Mouse (Mus musculus) liver, embryonic 14.5 days (tissue): ENCODE results near the gene Snap25. TPM values are rescaled to one million over a fixed set of nuclear protein-coding genes. Genes with fewer than 3 reads are reported as not detected.

Experiments
- ATAC-seq: fragments of 200-750 bp; cut with Nextera tagmentation; 2 replicates; pipeline ENCODE4 v1.8.0; 2017; ENCODE audit warnings: moderate number of reproducible peaks, mild to moderate bottlenecking, moderate library complexity; ENCODE audit not compliant: insufficient read depth
- DNase-seq, 3 experiments: peaks; one replicate each; pipeline ENCODE4 v3.0.0-alpha.2; 2012 to 2013; ENCODE audit warnings: low read depth in 3 of 3, low spot score in 3 of 3
- H3K27ac ChIP-seq: fragments of 300-500 bp; sonication (generic); 2 replicates; pipeline ENCODE4 v1.5.1; 2014; ENCODE audit warnings: moderate library complexity, mild to moderate bottlenecking, control low read depth, inconsistent platforms
- H3K27me3 ChIP-seq: fragments of 300-500 bp; sonication (generic); 2 replicates; pipeline ENCODE4 v1.6.1; 2014; ENCODE audit warnings: mild to moderate bottlenecking, low read length, moderate library complexity; ENCODE audit not compliant: control insufficient read depth, insufficient read depth
- H3K36me3 ChIP-seq: fragments of 300-500 bp; sonication (generic); replicated peaks from 2 replicates; pipeline ENCODE4 v1.6.1; 2014; ENCODE audit warnings: low read depth; ENCODE audit not compliant: control insufficient read depth, insufficient read depth
- H3K4me1 ChIP-seq, 2 experiments: fragments of 200-500 bp in 1 of 2; fragments of 300-500 bp in 1 of 2; sonication (generic) in 1 of 2; replicated peaks; 2 replicates each; pipeline ENCODE4 v1.6.1; 2012 to 2014; ENCODE audit warnings: antibody characterized with exemption in 1 of 2, inconsistent platforms in 1 of 2, low read length in 1 of 2; ENCODE audit not compliant: control insufficient read depth in 2 of 2, insufficient read depth in 2 of 2
- H3K4me2 ChIP-seq: fragments of 300-500 bp; sonication (generic); 2 replicates; pipeline ENCODE4 v1.6.1; 2014; ENCODE audit warnings: low read depth, mild to moderate bottlenecking, control low read depth, moderate library complexity
- H3K4me3 ChIP-seq, 2 experiments: fragments of 200-500 bp in 1 of 2; fragments of 300-500 bp in 1 of 2; sonication (generic) in 1 of 2; 2 replicates each; pipeline ENCODE4 v1.5.1; 2012 to 2014; ENCODE audit warnings: low read depth in 2 of 2, low read length in 2 of 2, mild to moderate bottlenecking in 2 of 2, control low read depth in 1 of 2, inconsistent platforms in 1 of 2, moderate library complexity in 1 of 2; ENCODE audit not compliant: insufficient read depth in 1 of 2
- H3K9ac ChIP-seq: fragments of 300-500 bp; sonication (generic); replicated peaks from 2 replicates; pipeline ENCODE4 v1.6.1; 2014; ENCODE audit warnings: mild to moderate bottlenecking, control low read depth, moderate library complexity
- H3K9me3 ChIP-seq: fragments of 300-500 bp; sonication (generic); 2 replicates; pipeline ENCODE4 v1.6.1; 2016; ENCODE audit warnings: low read length, mixed read lengths; ENCODE audit not compliant: control insufficient read depth
- CTCF ChIP-seq: IDR thresholded peaks from 2 replicates; pipeline ENCODE4 v1.5.1; 2016; ENCODE audit warnings: antibody characterized with exemption, low read depth, control low read depth
- EP300 ChIP-seq: IDR thresholded peaks from 2 replicates; pipeline ENCODE4 v1.6.1; 2016; ENCODE audit warnings: antibody characterized with exemption, low read depth
- WGBS: fragments of 180-500 bp; shearing (Covaris S2); extraction: QIAGEN DNeasy Blood & Tissue Kit; methylation state at CpG from one replicate; pipeline ENCODE4 v1.1.7; 2014; ENCODE audit not compliant: insufficient replicate concordance; 5-methylcytosine and 5-hydroxymethylcytosine counted together
- polyA plus RNA-seq, 2 experiments: library from polyadenylated mRNA; depleted of rRNA in 1 of 2; stranded (reverse) in 1 of 2; unstranded in 1 of 2; fragments of >200 nt; fragmentation: Nextera tagmentation in 1 of 2; extraction: Ambion mirVana in 1 of 2; gene quantifications; 2 replicates each; pipeline versions ENCODE4 v1.2.1 to v1.2.3; 2012 to 2014

Snap25 gene
- polyA plus RNA-seq, 2 experiments: 0.06 TPM; not detected in 1

DNA sequence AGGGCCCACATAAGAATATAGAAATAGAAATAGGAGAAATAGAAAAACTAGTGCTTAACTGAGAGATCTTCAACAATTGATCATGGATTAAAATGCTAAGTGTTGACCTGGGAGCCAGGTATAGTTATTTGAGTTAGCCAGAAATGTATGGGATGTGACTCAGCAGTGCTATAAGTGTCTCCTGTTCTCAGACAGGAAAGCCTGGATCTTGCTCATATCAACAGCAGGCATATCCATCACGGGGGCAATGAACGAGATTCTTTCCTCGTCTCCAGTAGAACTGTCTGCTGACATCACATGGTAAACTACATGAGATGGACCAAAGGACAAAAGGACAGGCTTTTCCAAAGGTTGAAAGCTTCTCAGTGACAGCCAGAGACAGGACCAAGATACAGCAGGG, 88.8 kb downstream of the Snap25 start:
- Histone ChIP-seq H3K4me1 (no peaks in the 10 kb centered on the region), H3K27ac (no peak overlapping the region), H3K9me3 (no peaks in the 10 kb centered on the region), H3K27me3 (no peaks in the 10 kb centered on the region), H3K9ac (no peak overlapping the region), H3K4me2 (no peak overlapping the region), H3K4me3 (no peak overlapping the region), H3K36me3 (no peaks in the 10 kb centered on the region)
- DNase-seq: no peak
- ATAC-seq: no peak
- WGBS: 52% methylated on average over 3 of the region's 3 CpGs
- TF ChIP-seq CTCF: no peak
- no peak for TF ChIP-seq EP300

DNA sequence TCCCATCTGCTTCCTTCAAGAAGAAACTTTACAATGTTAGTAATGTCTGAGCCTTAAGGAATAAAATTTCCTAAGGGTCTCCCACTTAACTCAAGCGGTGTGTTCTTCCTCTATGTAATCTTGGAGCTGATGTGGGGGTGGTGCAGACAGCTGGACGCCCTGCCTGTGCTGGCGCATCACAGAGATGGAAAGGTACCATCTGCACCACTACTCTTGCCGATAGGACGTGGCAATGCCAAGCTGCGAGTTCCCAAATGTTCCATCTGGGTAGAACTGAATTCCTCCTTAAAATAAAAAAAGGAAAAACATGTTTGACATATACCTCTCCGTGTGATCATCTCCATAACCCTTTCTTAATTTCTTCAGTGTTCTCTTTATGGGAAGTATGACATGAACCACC, 89.9 kb downstream of the Snap25 start:
- TF ChIP-seq CTCF (no peak), EP300 (no peak)
- Histone ChIP-seq H3K9me3 (no peaks in the 10 kb centered on the region), H3K27ac (no peak overlapping the region), H3K4me1 (no peaks in the 10 kb centered on the region), H3K4me3 (no peak overlapping the region), H3K4me2 (no peak overlapping the region), H3K27me3 (no peaks in the 10 kb centered on the region), H3K9ac (no peak overlapping the region), H3K36me3 (no peaks in the 10 kb centered on the region)
- WGBS: 65% methylated on average over 7 of the region's 7 CpGs
- ATAC-seq (no peak), DNase-seq (no peak)

DNA sequence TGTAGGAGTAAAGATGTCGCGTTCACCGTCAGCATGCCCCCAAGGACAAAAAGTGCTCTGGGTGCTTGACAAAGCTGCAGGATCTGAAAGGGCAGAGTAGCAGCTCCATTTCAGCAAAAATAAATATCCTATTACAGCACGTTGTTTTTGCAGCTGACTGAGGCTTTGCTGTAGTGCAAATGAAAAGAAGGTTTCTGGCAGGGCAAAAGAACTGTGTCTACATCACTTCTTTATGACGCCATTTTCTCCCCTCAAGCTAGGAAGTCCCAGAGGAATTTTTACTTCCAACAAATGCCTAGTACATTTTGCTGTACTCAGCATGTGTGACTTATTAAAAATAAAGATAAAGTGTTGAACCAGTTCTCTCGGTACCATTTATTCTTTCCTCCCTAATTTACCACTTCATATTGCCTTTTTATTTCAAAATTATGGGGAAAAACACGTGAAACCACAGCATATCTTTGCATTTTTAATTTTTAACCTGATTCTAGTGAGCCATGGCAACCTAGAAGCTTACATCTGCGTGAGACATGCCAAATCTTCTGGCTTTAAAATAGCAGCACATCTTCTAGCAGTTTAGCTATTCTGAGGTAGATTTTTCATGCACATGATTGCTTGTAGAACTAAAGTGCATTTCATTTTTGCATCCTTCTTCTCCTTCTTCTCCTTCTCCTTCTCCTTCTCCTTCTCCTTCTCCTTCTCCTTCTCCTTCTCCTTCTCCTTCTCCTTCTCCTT, 94.9 kb downstream of the Snap25 start:
- Histone ChIP-seq H3K9ac (no peak overlapping the region), H3K4me2 (no peak overlapping the region), H3K36me3 (no peaks in the 10 kb centered on the region), H3K4me3 (no peak overlapping the region), H3K27me3 (no peaks in the 10 kb centered on the region), H3K4me1 (no peaks in the 10 kb centered on the region), H3K9me3 (no peaks in the 10 kb centered on the region), H3K27ac (no peak overlapping the region)
- no peak for DNase-seq
- 63% methylated on average over 8 of the region's 8 CpGs for WGBS
- no peak for TF ChIP-seq CTCF
- TF ChIP-seq EP300: no peak
- no peak for ATAC-seq

DNA sequence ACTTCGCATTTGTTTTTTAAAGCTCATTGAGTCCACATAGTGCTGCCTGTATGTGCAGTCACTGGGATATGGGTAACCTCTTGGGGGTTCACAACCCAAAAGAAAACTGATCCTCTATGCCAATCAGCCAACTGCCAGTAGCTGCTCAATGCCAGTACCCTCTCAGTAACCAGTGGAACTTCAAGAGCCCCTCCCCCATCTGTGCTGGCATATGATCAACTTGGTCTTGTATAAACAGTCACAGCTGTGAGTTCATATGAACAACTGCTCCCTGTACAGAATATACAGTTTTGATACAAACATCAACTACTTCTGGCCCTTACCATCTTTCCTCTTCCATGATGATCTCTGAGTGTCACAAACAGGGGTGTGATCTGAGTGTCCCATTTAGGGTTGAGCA, 98.1 kb downstream of the Snap25 start:
- H3K27ac ChIP-seq: no peak overlapping the region
- H3K27me3 ChIP-seq: no peaks in the 10 kb centered on the region
- H3K9ac ChIP-seq: no peak overlapping the region
- H3K4me3 ChIP-seq: no peak overlapping the region
- no peaks in the 10 kb centered on the region for H3K4me1 ChIP-seq
- WGBS: 71% methylated on average over 1 of the region's 1 CpGs
- ATAC-seq (no peak), DNase-seq (no peak)
- no peaks in the 10 kb centered on the region for H3K9me3 ChIP-seq
- no peaks in the 10 kb centered on the region for H3K36me3 ChIP-seq
- no peak for TF ChIP-seq CTCF
- TF ChIP-seq EP300: no peak
- no peak overlapping the region for H3K4me2 ChIP-seq

DNA sequence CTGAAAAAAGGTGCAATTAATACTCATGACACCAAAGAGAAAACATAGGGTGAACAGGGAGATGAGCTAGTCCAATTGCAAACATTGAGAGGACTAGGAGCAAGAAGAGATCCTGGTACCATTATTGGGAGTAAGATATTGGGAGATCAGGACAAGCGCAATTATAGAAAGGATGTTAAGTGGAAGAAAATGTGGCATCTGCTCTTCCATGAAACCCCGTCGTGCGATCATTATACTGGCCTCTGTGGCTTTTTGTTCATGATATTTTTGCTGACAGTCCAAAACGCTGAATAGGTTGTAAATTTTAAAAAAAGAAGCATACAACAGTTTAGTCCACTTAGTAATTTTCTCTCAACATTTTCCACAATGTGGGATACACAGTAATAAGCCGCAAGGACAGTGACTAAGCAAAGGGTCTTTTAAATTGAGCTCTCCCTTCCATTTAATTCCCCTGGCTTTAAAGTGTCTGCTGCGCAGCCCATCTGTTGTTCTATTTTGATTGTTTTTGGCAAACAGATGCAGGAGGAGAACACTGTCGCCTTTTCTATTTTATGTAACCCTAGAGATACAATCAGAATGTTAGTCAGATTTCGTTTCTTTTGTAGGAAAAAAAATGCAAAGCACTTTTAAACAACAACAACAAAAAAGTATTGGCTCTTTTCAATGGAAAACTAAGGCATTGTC, 103.6 kb downstream of the Snap25 start:
- Histone ChIP-seq H3K4me3 (no peak overlapping the region), H3K27me3 (no peaks in the 10 kb centered on the region), H3K36me3 (no peaks in the 10 kb centered on the region), H3K9ac (no peak overlapping the region), H3K9me3 (no peaks in the 10 kb centered on the region), H3K4me2 (no peak overlapping the region), H3K27ac (no peak overlapping the region), H3K4me1 (no peaks in the 10 kb centered on the region)
- DNase-seq: no peak
- 66% methylated on average over 9 of the region's 9 CpGs for WGBS
- no peak for ATAC-seq
- TF ChIP-seq CTCF: no peak
- TF ChIP-seq EP300: no peak
